Mouse (Mus musculus) MEL (cell line): ENCODE results near the gene Gm20388. TPM values are rescaled to one million over a fixed set of nuclear protein-coding genes. Genes with fewer than 3 reads are reported as not detected.

ENCODE experiments used
- DNase-seq: peaks from one replicate; pipeline ENCODE4 v3.0.0; 2011; ENCODE audit warnings: low read depth, low spot score
- H3K27ac ChIP-seq: 2 replicates; pipeline ENCODE4 v1.5.1; 2012; ENCODE audit warnings: low read depth, mild to moderate bottlenecking, control low read depth, low read length, moderate library complexity; ENCODE audit not compliant: control insufficient read depth
- H3K27me3 ChIP-seq, 2 experiments: fragments of 150-350 bp in 1 of 2; sonication (generic) in 1 of 2; 2 replicates each; pipeline ENCODE4 v1.6.1; 2012; ENCODE audit warnings: low read length in 2 of 2, mild to moderate bottlenecking in 2 of 2, improper control_type of control experiment in 1 of 2, moderate library complexity in 1 of 2; ENCODE audit not compliant: insufficient read depth in 2 of 2, control insufficient read depth in 1 of 2
- H3K36me3 ChIP-seq, 2 experiments: 2 replicates each; pipeline ENCODE4 v1.6.1; 2012 to 2014; ENCODE audit warnings: low read length in 2 of 2, improper control_type of control experiment in 1 of 2, inconsistent platforms in 1 of 2, mild to moderate bottlenecking in 1 of 2; ENCODE audit not compliant: insufficient read depth in 2 of 2, control insufficient read depth in 1 of 2
- H3K4me1 ChIP-seq, 2 experiments: fragments of 150-350 bp in 1 of 2; sonication (generic) in 1 of 2; 2 replicates each; pipeline ENCODE4 v1.6.1; 2012; ENCODE audit warnings: low read length in 2 of 2, improper control_type of control experiment in 1 of 2, mild to moderate bottlenecking in 1 of 2; ENCODE audit not compliant: insufficient read depth in 2 of 2, control insufficient read depth in 1 of 2
- H3K4me3 ChIP-seq, 2 experiments: fragments of 150-350 bp in 1 of 2; sonication (generic) in 1 of 2; 2 replicates each; pipeline ENCODE4 v1.5.1; 2012; ENCODE audit warnings: low read depth in 2 of 2, low read length in 2 of 2, mild to moderate bottlenecking in 2 of 2, moderate library complexity in 2 of 2, control low read depth in 1 of 2, improper control_type of control experiment in 1 of 2; ENCODE audit not compliant: control insufficient read depth in 1 of 2, insufficient read depth in 1 of 2
- H3K79me2 ChIP-seq: 2 replicates; pipeline ENCODE4 v1.6.1; 2012; ENCODE audit warnings: mild to moderate bottlenecking, low read length, moderate library complexity; ENCODE audit not compliant: control insufficient read depth, poor library complexity, insufficient read depth
- H3K9ac ChIP-seq: 2 replicates; pipeline ENCODE4 v1.6.1; 2012; ENCODE audit warnings: low read depth, mild to moderate bottlenecking, control low read depth, low read length, moderate library complexity; ENCODE audit not compliant: control insufficient read depth, poor library complexity, severe bottlenecking
- H3K9me3 ChIP-seq: fragments of 150-350 bp; sonication (generic); replicated peaks from 2 replicates; pipeline ENCODE4 v1.6.1; 2012; ENCODE audit warnings: mild to moderate bottlenecking, low read length, improper control_type of control experiment, moderate library complexity; ENCODE audit not compliant: insufficient read depth
- CHD1 ChIP-seq: IDR thresholded peaks from 2 replicates; pipeline ENCODE4 v1.6.1; 2012; ENCODE audit warnings: low read depth, mild to moderate bottlenecking, inconsistent platforms, low read length, improper control_type of control experiment
- CHD2 ChIP-seq: IDR thresholded peaks from 2 replicates; pipeline ENCODE4 v1.6.1; 2011; ENCODE audit warnings: low read length, improper control_type of control experiment
- CTCF ChIP-seq, 3 experiments: IDR thresholded peaks in 2 of 3; conservative IDR thresholded peaks in 1 of 3; 2 replicates each; pipeline ENCODE4 v1.5.1; 2011 to 2012; ENCODE audit warnings: low read length in 3 of 3, low read depth in 2 of 3, mild to moderate bottlenecking in 2 of 3, improper control_type of control experiment in 1 of 3, inconsistent platforms in 1 of 3, mixed read lengths in 1 of 3, moderate library complexity in 1 of 3; ENCODE audit not compliant: control insufficient read depth in 1 of 3, insufficient read depth in 1 of 3, poor library complexity in 1 of 3, severe bottlenecking in 1 of 3
- ETS1 ChIP-seq: IDR thresholded peaks from 2 replicates; pipeline ENCODE4 v1.6.1; 2012; ENCODE audit warnings: low read depth, mild to moderate bottlenecking, inconsistent platforms, low read length, improper control_type of control experiment, moderate library complexity
- GABPA ChIP-seq: IDR thresholded peaks from 2 replicates; pipeline ENCODE4 v1.6.1; 2012; ENCODE audit warnings: low read depth, mild to moderate bottlenecking, inconsistent platforms, low read length, improper control_type of control experiment, moderate library complexity
- HCFC1 ChIP-seq: IDR thresholded peaks from 2 replicates; pipeline ENCODE4 v1.6.1; 2012; ENCODE audit warnings: low read depth, mild to moderate bottlenecking, inconsistent platforms, low read length, improper control_type of control experiment, moderate library complexity
- KAT2A ChIP-seq: conservative IDR thresholded peaks from 2 replicates; pipeline ENCODE4 v1.6.1; 2012; ENCODE audit warnings: low read depth, low read length, improper control_type of control experiment, inconsistent platforms
- MAFK ChIP-seq: IDR thresholded peaks from 2 replicates; pipeline ENCODE4 v1.6.1; 2011; ENCODE audit warnings: low read depth, mild to moderate bottlenecking, low read length, improper control_type of control experiment, borderline replicate concordance
- POLR2A ChIP-seq, 2 experiments: IDR thresholded peaks; 2 replicates each; pipeline ENCODE4 v1.6.1; 2011 to 2012; ENCODE audit warnings: low read length in 2 of 2, mild to moderate bottlenecking in 2 of 2, control low read depth in 1 of 2, improper control_type of control experiment in 1 of 2, low read depth in 1 of 2, moderate library complexity in 1 of 2; ENCODE audit not compliant: control insufficient read depth in 1 of 2, insufficient read depth in 1 of 2, poor library complexity in 1 of 2
- POLR2AphosphoS2 ChIP-seq: IDR thresholded peaks from 2 replicates; pipeline ENCODE4 v1.6.1; 2011; ENCODE audit warnings: low read length, improper control_type of control experiment
- SMC3 ChIP-seq: IDR thresholded peaks from 2 replicates; pipeline ENCODE4 v1.6.1; 2011; ENCODE audit warnings: low read depth, low read length, improper control_type of control experiment
- TAL1 ChIP-seq: IDR thresholded peaks from 2 replicates; pipeline ENCODE4 v1.6.1; 2012; ENCODE audit warnings: mild to moderate bottlenecking, inconsistent platforms, low read length, moderate library complexity, mixed read lengths
- TBP ChIP-seq: IDR thresholded peaks from 2 replicates; pipeline ENCODE4 v1.8.0; 2011; ENCODE audit warnings: low read depth, low read length, improper control_type of control experiment
- TCF12 ChIP-seq: IDR thresholded peaks from 2 replicates; pipeline ENCODE4 v1.6.1; 2014; ENCODE audit warnings: low read depth, mild to moderate bottlenecking, inconsistent platforms, low read length, improper control_type of control experiment, moderate library complexity
- USF2 ChIP-seq, 2 experiments: IDR thresholded peaks; 2 replicates each; pipeline ENCODE4 v1.6.1; 2011 to 2012; ENCODE audit warnings: improper control_type of control experiment in 2 of 2, low read length in 2 of 2, borderline replicate concordance in 1 of 2, inconsistent platforms in 1 of 2, low read depth in 1 of 2, mild to moderate bottlenecking in 1 of 2; ENCODE audit not compliant: insufficient read depth in 1 of 2
- ZC3H11A ChIP-seq: IDR thresholded peaks from 2 replicates; pipeline ENCODE4 v1.6.1; 2012; ENCODE audit warnings: low read depth, mild to moderate bottlenecking, inconsistent platforms, low read length, improper control_type of control experiment
- ZKSCAN1 ChIP-seq: IDR thresholded peaks from 2 replicates; pipeline ENCODE4 v1.6.1; 2012; ENCODE audit warnings: low read depth, mild to moderate bottlenecking, inconsistent platforms, low read length, improper control_type of control experiment, moderate library complexity
- ZMIZ1 ChIP-seq: IDR thresholded peaks from 2 replicates; pipeline ENCODE4 v1.6.1; 2012; ENCODE audit warnings: low read depth, mild to moderate bottlenecking, inconsistent platforms, low read length, improper control_type of control experiment, moderate library complexity
- ZNF384 ChIP-seq: IDR thresholded peaks from 2 replicates; pipeline ENCODE4 v1.6.1; 2012; ENCODE audit warnings: low read depth, mild to moderate bottlenecking, inconsistent platforms, low read length, improper control_type of control experiment
- polyA plus RNA-seq, 2 experiments: library from polyadenylated mRNA; stranded (reverse) in 1 of 2; unstranded in 1 of 2; fragments of >175 nt in 1 of 2; fragments of >200 nt in 1 of 2; gene quantifications; 2 replicates each; pipeline versions ENCODE4 v1.2.1 to v1.2.4; 2012; ENCODE audit warnings: low replicate concordance in 2 of 2, low read depth in 1 of 2; ENCODE audit not compliant: insufficient read length in 2 of 2, insufficient read depth in 1 of 2, missing spikeins in 1 of 2
- total RNA-seq: library from RNA; depleted of rRNA; stranded (reverse); fragments of 300-350 nt; gene quantifications from 2 replicates; pipeline ENCODE4 v1.2.3, GENCODE M21; 2012

Gene Gm20388
- total and polyA plus RNA-seq, 3 experiments = 11.1 to 17.8 TPM; not detected in 1

- Histone ChIP-seq H3K27ac (no peak overlapping the region), H3K27me3 (no peaks in the 10 kb centered on the region), H3K36me3 (no peaks in the 10 kb centered on the region), H3K4me3 (no peak overlapping the region)
- TF ChIP-seq POLR2A (IDR thresholded peaks at IDR 0.05; ENCODE audit: control insufficient read depth in 1 of 2, insufficient read depth in 1 of 2, low read depth in 1 of 2, low read length in 2 of 2, poor library complexity in 1 of 2) (no peak), TAL1 (no peak), USF2 (IDR thresholded peaks at IDR 0.05; ENCODE audit: borderline replicate concordance in 1 of 2, insufficient read depth in 1 of 2, low read depth in 1 of 2, low read length in 2 of 2) (no peak), MAFK (no peak), ZC3H11A (no peak), CHD2 (no peak), CHD1 (no peak), ZKSCAN1 (no peak), HCFC1 (no peak), POLR2AphosphoS2 (no peak)
- TF ChIP-seq, all 39 proteins: peak for 0
- no peaks in the 10 kb centered on the region for H3K9me3 ChIP-seq
- H3K4me1 ChIP-seq = no peaks in the 10 kb centered on the region
- H3K79me2 ChIP-seq = no peaks in the 10 kb centered on the region
- H3K9ac ChIP-seq = no peak overlapping the region
- DNase-seq = no peak
Measured at GRCm38 (mm10) chr8:121479144-121479543, 1568.5 kb downstream of the Gm20388 start.

GRCm38 (mm10) chr8:121480411-121481031 is 1569.9 kb downstream of the Gm20388 start:
- Histone ChIP-seq H3K79me2 (no peaks in the 10 kb centered on the region), H3K27ac (no peak overlapping the region), H3K4me3 (no peak overlapping the region), H3K4me1 (no peaks in the 10 kb centered on the region), H3K9me3 (no peaks in the 10 kb centered on the region), H3K9ac (no peak overlapping the region), H3K36me3 (no peaks in the 10 kb centered on the region), H3K27me3 (no peaks in the 10 kb centered on the region)
- TF ChIP-seq TCF12 (no peak), USF2 (IDR thresholded peaks at IDR 0.05; ENCODE audit: borderline replicate concordance in 1 of 2, insufficient read depth in 1 of 2, low read depth in 1 of 2, low read length in 2 of 2) (no peak), ETS1 (no peak), MAFK (no peak), KAT2A (no peak), HCFC1 (no peak), ZNF384 (no peak), TBP (no peak), CTCF (IDR thresholded peaks at IDR 0.05 in 2 of 3, conservative IDR thresholded peaks at IDR 0.05 in 1 of 3; ENCODE audit: control insufficient read depth in 1 of 3, insufficient read depth in 1 of 3, low read depth in 2 of 3, low read length in 3 of 3, poor library complexity in 1 of 3, severe bottlenecking in 1 of 3) (no peak), SMC3 (no peak), ZMIZ1 (no peak), GABPA (no peak)
- DNase-seq = no peak
